ENCODE assay signal across 2 mouse cellular contexts in genomic region chr1:138920082-138920481, GRCm38 (mm10).
A peak's percentile ranks its signal among the peaks of the same experiment; 100 is the strongest.
TF ChIP-seq lines count a peak whose summit lies in the region.

No protein-coding gene starts in this region.

TF ChIP-seq in CH12.LX, 34 proteins besides CTCF, POLR2A, EP300 and RAD21 (continued from another document):
- TF ChIP-seq GABPA (IDR thresholded peaks at IDR 0.05; ENCODE audit: insufficient replicate concordance, low read depth, low read length): no peak
- TF ChIP-seq KAT2A (IDR thresholded peaks at IDR 0.05; ENCODE audit: insufficient replicate concordance, low read length): no peak
- TF ChIP-seq IRF4 (IDR thresholded peaks at IDR 0.05; ENCODE audit: low read depth, low read length): no peak
- no peak for TF ChIP-seq ZMIZ1 (IDR thresholded peaks at IDR 0.05; ENCODE audit: low read depth, low read length)
- TF ChIP-seq TCF12 (IDR thresholded peaks at IDR 0.05; ENCODE audit: low read depth, low read length): no peak

TF ChIP-seq in MEL, 35 proteins besides CTCF, POLR2A, EP300 and RAD21 (continued from another document):
- no peak for TF ChIP-seq HCFC1 (IDR thresholded peaks at IDR 0.05; ENCODE audit: low read depth, low read length)
- TF ChIP-seq SIN3A (IDR thresholded peaks at IDR 0.05; ENCODE audit: low read length): no peak
- no peak for TF ChIP-seq USF1 (IDR thresholded peaks at IDR 0.05; ENCODE audit: low read depth, low read length)
- peak; percentile 59 for TF ChIP-seq TAL1 (IDR thresholded peaks at IDR 0.05; ENCODE audit: low read length)
